Mouse (Mus musculus) mouse trophoblast stem cell (cell line): ENCODE measurements around the gene Gigyf1.

Experiments used
- in situ Hi-C, 2 experiments: fragments of 300-500 bp; cut with MseI, MboI; formaldehyde crosslinking; loops; 2 replicates in 1 of 2; 3 replicates in 1 of 2; pipeline ENCODE4 v1.15.1; 2025

Gigyf1 gene

GRCm38 (mm10) chr5:137533117-137533827 lies 14.9 kb downstream of the Gigyf1 start, which contains the start of the genes Epo and Gnb2:
Gene Epo (minus strand): TSS chr5:137533242.
Gene Gnb2 (minus strand): TSS chr5:137533510.
- in situ Hi-C loops, result no loop called here

GRCm38 (mm10) chr5:137534762-137535161 lies 16.4 kb downstream of the Gigyf1 start:
- in situ Hi-C loops, result no loop called here

- in situ Hi-C loops, result no loop called here
Observed at GRCm38 (mm10) chr5:137535318-137535717, 17.0 kb downstream of the Gigyf1 start.

DNA sequence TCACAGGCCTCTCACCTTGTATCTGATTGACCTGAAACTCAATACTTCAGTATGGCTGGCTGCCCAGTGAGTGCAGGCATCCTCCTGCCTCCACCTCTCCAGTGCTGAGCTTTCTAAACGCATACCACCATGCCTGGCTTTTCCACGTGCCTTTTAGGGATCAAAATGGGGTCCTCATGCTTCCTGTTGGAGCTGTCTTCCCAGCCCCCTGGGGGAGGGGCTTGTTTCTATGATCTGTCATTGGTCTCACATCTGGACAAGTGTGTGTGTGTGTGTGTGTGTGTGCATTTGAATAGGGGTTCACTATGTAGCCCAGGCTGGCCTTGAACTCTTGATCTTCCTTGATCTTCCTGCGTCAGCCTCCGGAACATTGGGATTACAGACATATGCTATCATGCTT lies 19.1 kb downstream of the Gigyf1 start:
- in situ Hi-C loops, result no loop called here

- in situ Hi-C loops, result no loop called here
Observed at GRCm38 (mm10) chr5:137539291-137539801, 21.0 kb downstream of the Gigyf1 start.

DNA sequence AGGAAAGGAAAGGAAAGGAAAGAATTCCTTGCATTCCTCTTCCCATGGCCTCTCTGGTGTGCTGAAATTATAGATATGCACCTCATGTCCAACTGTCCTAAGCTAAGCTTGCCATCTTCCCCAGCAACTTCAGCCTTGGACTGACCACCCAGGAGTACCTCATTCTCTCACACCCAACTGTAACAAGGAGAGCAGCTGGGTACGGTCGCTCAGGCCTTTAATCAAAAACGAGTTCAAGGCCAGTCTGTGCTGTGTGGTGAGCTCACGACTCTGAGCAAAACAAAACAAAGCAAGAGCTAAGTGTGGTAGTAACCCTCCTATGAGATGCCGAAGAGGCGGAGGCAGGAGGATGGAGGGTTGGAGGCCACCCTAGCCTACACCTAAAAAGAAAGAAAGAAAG lies 22.6 kb downstream of the Gigyf1 start:
- in situ Hi-C loops, result no loop called here

- in situ Hi-C loops, result no loop called here
Observed at GRCm38 (mm10) chr5:137541768-137542540, 23.6 kb downstream of the Gigyf1 start.

- in situ Hi-C loops, result no loop called here
Observed at GRCm38 (mm10) chr5:137544926-137545325, 26.6 kb downstream of the Gigyf1 start.

- in situ Hi-C loops, result no loop called here
Observed at GRCm38 (mm10) chr5:137545596-137545995, 27.2 kb downstream of the Gigyf1 start.

DNA sequence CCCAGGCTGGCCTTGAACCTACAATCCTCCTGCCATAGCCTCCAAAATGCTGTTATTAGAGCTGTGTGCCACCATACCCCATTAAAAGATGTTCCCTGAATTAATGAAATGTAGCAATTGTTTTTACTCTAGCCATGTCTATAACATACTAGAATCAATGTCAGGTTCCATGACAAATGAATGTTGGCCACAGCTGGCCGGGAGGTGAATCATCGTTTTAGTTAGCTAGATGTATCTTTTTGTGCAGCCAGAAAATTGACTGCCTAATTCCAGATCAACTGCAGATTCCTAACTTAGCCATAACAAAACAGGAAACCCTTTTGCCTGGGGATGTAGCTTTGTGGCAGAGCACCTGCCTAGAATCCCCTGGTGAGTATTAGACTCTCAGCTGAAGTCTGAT lies 31.5 kb downstream of the Gigyf1 start:
- in situ Hi-C loops, result no loop called here

DNA sequence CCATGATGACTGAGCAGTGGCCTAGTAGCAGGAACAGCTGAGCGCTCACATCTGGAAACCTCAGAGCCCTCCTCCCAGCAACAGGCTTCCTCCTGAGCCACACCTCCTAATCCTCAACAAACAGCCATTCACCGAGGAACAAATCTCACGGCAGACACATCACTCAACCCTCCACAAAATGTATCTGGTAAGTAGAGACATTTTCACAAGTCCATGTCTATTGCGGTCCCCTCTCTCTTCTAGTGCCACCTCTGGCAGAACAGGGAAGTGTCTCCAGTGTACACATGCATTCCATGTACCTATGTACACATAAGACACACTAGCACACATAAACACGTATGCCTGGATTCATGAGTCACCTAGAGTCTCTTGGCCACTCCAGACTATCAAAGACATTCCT lies 32.8 kb downstream of the Gigyf1 start:
- in situ Hi-C loops, result no loop called here

GRCm38 (mm10) chr5:137553000-137553399 lies 34.7 kb downstream of the Gigyf1 start:
- in situ Hi-C loops, result no loop called here

DNA sequence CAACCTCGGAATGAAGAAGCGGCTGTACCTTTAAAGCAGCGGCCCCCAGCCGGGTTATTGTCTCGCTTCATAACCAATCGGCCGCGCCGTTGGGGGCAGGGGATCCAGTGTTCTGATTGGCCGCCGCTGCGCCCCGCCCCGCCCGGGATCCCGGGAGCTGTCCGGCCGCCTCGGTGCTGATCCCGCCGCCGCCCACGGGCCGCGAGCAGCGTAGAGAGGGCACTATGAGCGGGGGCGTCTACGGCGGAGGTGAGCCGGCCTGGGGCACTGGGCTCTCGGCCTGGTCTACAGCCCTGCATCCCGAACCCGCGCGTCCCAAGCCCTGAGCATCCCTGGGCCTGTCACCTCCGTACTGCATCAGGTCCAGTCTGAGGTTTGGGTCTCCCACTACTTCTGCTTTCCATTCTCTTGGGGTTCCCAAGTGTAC lies 35.1 kb downstream of the Gigyf1 start, which contains the start of gene Actl6b:
Actl6b (plus strand) TSS at position 107 of the 427 bp plus-strand sequence.
- in situ Hi-C loops, result no loop called here

- in situ Hi-C loops, result no loop called here
Observed at GRCm38 (mm10) chr5:137553898-137554297, 35.5 kb downstream of the Gigyf1 start.

- in situ Hi-C loops, result no loop called here
Observed at GRCm38 (mm10) chr5:137561556-137561955, 43.2 kb downstream of the Gigyf1 start.

DNA sequence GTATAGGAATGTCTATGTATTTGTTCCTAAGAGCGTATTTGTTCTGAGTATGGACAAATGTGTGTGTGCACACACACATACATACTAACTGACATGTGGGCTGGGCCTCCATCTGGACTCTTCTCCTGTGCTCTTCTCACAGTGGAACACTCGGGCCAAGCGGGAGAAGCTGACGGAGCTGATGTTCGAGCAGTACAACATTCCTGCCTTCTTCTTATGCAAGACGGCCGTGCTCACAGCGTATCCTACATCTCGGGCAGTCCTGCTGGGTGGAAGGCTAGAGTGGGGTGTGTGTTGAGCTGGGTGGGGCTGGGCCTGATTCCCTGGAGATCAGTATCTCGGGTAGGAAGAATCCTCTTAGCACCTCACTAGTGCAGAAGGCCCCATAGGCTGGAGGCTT lies 44.6 kb downstream of the Gigyf1 start:
- in situ Hi-C loops, result no loop called here

- in situ Hi-C loops, result no loop called here
Observed at GRCm38 (mm10) chr5:137565744-137566143, 47.4 kb downstream of the Gigyf1 start.

- in situ Hi-C loops, result no loop called here
Observed at GRCm38 (mm10) chr5:137566416-137566815, 48.1 kb downstream of the Gigyf1 start.

DNA sequence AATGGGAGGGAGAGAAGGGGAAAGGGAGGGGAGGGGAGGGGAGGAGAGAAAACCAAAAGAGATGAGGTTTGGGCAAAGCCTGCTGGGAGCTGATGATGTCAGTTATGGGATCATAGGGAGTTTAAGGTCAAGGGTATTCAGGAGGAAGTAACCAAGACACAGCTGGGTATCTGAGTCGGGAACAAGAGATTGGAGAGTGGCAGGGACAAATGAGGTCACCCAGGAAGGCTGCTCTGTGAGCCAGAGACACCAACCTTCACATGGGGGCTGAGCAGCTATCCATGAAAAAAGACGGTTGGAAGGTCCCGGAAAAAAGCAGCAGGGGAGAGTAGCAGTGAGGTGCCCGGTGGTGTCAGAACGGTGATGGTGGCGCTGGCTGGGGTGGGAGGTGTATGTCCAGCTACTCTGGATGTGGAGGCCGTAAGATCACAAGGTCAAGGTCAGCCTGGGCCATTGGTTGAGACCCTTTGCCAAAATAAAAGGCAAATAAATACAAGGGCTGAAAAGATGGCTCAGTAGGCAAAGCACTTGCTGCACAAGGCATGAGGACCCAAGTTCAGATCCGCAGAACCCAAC lies 50.0 kb downstream of the Gigyf1 start:
- in situ Hi-C loops, result no loop called here

GRCm38 (mm10) chr5:137569031-137569430 lies 50.7 kb downstream of the Gigyf1 start:
- in situ Hi-C loops, result no loop called here

DNA sequence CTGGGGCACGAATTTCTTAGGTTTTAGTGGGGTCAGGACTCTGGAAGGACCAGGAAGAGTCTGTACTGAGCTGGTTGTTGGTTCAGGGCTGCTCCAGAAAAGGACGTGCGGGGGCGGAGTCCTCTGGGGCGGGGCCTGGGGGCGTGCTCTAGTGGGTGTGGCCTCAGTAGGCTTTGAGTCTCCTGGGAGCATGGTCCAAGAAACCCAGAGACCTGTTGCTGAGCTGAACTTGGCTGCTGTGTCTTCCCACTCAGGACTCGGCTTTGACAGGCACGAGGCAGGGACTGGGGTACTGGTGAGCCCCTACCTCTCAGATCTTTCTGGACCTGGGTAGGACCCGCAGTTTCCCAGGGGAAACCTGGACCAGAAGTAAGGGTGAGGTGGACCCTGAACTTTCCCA lies 51.3 kb downstream of the Gigyf1 start, which contains the start of gene Tfr2:
Tfr2 (plus strand) TSS at position 176 of the 400 bp plus-strand sequence.
- in situ Hi-C loops, result no loop called here

GRCm38 (mm10) chr5:137570181-137570580 lies 51.8 kb downstream of the Gigyf1 start:
- in situ Hi-C loops, result no loop called here
